Mouse (Mus musculus): Measurements from ENCODE around the gene Mum1.
"Not testable (repeated sequence)": the region's sequence is repeated elsewhere in the genome, so short reads cannot be mapped to it uniquely, and the experiment has no call there.

Gene Mum1

GRCm38 (mm10) chr10:80208248-80208647, 18.0 kb upstream of the Mum1 start:
- no peak for DNase-seq (ENCODE audit: low spot score in 2 of 2)

- no peak for DNase-seq (ENCODE audit: low spot score in 2 of 2)
Measured at GRCm38 (mm10) chr10:80208841-80209371, 17.3 kb upstream of the Mum1 start.

GRCm38 (mm10) chr10:80211547-80212103, 14.6 kb upstream of the Mum1 start:
- DNase-seq (ENCODE audit: low spot score in 2 of 2), result not testable (repeated sequence)

GRCm38 (mm10) chr10:80215048-80215772, 11.0 kb upstream of the Mum1 start:
- DNase-seq (ENCODE audit: low spot score in 2 of 2), result no peak

- no peak for DNase-seq (ENCODE audit: low spot score in 2 of 2)
Measured at GRCm38 (mm10) chr10:80220676-80221075, 5.6 kb upstream of the Mum1 start.

GRCm38 (mm10) chr10:80223137-80223536, 3.1 kb upstream of the Mum1 start:
- DNase-seq (ENCODE audit: low spot score in 2 of 2), result not testable (repeated sequence)

- DNase-seq (ENCODE audit: low spot score in 2 of 2), result no peak
Measured at GRCm38 (mm10) chr10:80226071-80226415, 191 bp upstream of the Mum1 start.

GRCm38 (mm10) chr10:80227166-80227539, 919 bp downstream of the Mum1 start:
- DNase-seq (ENCODE audit: low spot score in 2 of 2), result no peak

- DNase-seq (ENCODE audit: low spot score in 2 of 2), result no peak
Measured at GRCm38 (mm10) chr10:80227877-80228775, 1.9 kb downstream of the Mum1 start.

GRCm38 (mm10) chr10:80236145-80236825, 10.1 kb downstream of the Mum1 start:
- DNase-seq (ENCODE audit: low spot score in 2 of 2), result no peak

GRCm38 (mm10) chr10:80237020-80237419, 10.8 kb downstream of the Mum1 start:
- DNase-seq (ENCODE audit: low spot score in 2 of 2), result no peak

- no peak for DNase-seq (ENCODE audit: low spot score in 2 of 2)
Measured at GRCm38 (mm10) chr10:80238306-80238705, 12.1 kb downstream of the Mum1 start.

GRCm38 (mm10) chr10:80239791-80240190, 13.6 kb downstream of the Mum1 start:
- no peak for DNase-seq (ENCODE audit: low spot score in 2 of 2)

GRCm38 (mm10) chr10:80242088-80242487, 15.9 kb downstream of the Mum1 start:
- no peak for DNase-seq (ENCODE audit: low spot score in 2 of 2)

GRCm38 (mm10) chr10:80242607-80243006, 16.4 kb downstream of the Mum1 start:
- no peak for DNase-seq (ENCODE audit: low spot score in 2 of 2)

- DNase-seq (ENCODE audit: low spot score in 2 of 2), result no peak
Measured at GRCm38 (mm10) chr10:80244791-80245399, 18.7 kb downstream of the Mum1 start.

- DNase-seq (ENCODE audit: low spot score in 2 of 2), result peak; percentile 66 to 84
Measured at GRCm38 (mm10) chr10:80245600-80245999, 19.4 kb downstream of the Mum1 start.

- no peak for DNase-seq (ENCODE audit: low spot score in 2 of 2)
Measured at GRCm38 (mm10) chr10:80247849-80248248, 21.6 kb downstream of the Mum1 start.

- not testable (repeated sequence) for DNase-seq (ENCODE audit: low spot score in 2 of 2)
Measured at GRCm38 (mm10) chr10:80248437-80248836, 22.2 kb downstream of the Mum1 start.

GRCm38 (mm10) chr10:80248971-80249640, 22.9 kb downstream of the Mum1 start, which contains the start of gene Ndufs7:
Ndufs7 (plus strand) TSS chr10:80249121.
- DNase-seq (ENCODE audit: low spot score in 2 of 2), result peak; percentile 92 to 93

- no peak for DNase-seq (ENCODE audit: low spot score in 2 of 2)
Measured at GRCm38 (mm10) chr10:80250059-80250458, 23.8 kb downstream of the Mum1 start.
